Mouse (Mus musculus): Measurements from ENCODE around the gene Atp6v0a2.
"Not testable (repeated sequence)": the region's sequence is repeated elsewhere in the genome, so short reads cannot be mapped to it uniquely, and the experiment has no call there.

The Atp6v0a2 gene

DNA sequence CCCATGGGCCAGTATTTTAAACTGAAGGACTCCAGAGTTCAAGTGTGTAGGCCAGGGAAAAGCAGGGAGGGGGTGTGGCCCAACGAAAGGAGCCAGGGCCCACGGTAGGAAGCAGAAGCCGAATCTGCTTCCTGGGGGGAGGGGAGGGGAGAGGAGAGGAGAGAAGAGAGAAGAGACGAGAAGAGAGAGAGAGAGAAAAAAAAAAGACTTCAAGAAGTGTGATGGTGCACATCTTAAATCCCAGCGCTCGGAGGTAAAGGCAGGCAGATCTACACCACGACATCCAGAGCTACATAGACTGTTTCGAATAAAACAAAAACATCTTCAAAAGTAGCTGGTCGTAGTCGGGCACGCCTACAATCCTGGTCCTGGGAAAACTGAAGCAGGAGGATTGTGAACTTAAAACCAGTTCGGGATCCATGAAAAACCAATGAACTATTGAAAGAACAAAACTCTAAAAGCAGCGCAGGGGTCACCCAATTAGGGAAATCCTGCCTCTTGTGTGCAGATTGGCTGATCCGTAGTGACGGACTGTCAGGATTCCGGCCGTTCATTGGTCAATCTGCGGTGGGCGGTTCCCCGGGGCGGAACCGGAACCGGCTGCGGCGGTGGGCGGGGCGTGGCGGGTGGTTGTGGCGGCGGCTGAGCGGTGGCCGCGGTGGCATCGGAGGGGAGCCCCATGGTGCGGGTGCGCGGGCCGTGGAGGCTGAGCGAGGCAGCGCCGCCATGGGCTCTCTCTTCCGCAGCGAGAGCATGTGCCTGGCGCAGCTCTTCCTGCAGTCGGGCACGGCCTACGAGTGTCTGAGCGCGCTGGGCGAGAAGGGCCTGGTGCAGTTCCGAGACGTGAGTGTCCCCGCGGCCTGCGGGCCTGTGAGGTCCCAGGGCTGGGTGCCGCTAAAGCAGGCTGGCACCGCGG lies at the start of gene Atp6v0a2:
Gene Atp6v0a2 (plus strand): TSS at position 129 of the 916 bp plus-strand sequence.
- DNase-seq (ENCODE audit: low spot score in 2 of 2), result peak; percentile 94 to 97

DNA sequence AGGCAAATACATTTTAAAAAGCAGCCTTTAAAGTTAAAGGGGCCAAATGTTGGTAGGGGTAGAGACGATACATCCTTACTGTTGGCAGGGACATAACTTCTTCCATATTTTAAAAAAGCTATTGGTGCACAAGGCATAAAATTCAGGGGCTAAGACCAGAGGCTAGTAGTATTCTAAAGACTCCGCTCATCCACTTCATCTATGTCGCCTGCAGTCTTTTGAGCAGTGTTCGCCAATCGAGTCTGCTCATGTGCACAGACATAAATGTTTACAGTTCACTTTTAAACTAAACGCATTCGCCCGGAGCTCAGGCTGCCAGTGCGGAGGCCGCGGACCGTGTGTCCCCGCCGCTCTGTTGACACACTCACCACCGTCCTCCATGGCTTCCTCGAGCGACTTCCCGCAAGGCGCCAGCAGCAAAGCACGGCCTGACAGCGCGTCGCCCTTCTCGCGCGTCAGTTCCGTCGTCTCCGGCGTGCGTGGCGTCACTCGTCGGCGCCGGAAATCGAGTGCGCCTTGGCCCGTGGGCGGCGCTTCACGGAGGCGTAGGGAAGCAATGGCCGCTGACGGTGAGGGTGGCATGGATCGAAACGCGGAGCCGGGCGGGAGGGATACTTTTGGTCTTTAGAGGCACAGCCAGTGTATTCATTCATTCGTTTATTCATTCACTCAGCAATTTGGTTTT lies 49.6 kb upstream of the Atp6v0a2 start, which contains the start of the genes Eif2b1 and Gtf2h3:
Gene Eif2b1 (minus strand): TSS at position 499 of the 685 bp plus-strand sequence.
Gene Gtf2h3 (plus strand): TSS at position 508 of the 685 bp plus-strand sequence.
- DNase-seq (ENCODE audit: low spot score in 2 of 2), result peak; percentile 80 to 93

DNA sequence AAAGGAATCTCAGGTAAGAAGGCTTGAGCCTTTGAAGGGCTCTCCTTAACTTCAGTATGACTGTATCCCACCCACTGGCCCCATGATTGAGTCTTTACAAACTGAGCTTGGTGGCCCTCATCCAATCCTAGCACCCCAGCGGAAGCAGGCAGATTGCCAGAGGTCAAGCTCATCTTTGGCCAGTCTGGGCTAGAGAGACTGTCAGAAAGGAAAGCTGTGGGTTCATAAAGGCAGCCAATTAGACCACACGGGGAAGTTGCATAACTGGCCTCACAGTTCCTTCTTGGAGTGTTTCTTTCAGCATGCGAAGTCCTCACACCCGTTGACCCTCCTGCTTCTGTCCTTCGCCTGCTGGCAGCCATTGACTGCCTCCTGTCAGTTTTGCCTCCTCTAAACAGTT lies 45.9 kb upstream of the Atp6v0a2 start:
- DNase-seq (ENCODE audit: low spot score in 2 of 2), result no peak

DNA sequence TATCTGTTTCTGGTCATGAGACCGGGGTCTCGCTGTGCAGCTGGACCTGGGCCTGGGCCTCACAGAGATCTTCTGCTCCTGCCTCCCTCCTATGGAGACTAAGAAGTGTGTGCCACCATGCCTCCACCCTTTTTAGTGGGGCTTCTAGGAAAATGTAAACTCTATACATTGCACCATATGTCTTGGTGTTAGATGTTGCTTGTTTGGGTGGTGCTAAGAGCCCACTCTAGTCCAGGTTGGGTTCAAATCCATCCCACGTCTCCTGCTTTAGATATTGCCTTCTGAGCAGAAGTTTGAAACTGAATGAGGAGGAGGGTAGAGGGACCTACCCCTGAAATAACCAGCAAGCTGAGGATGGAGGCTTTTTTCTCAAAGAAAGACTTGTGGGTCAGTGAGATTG lies 35.6 kb upstream of the Atp6v0a2 start:
- no peak for DNase-seq (ENCODE audit: low spot score in 2 of 2)

DNA sequence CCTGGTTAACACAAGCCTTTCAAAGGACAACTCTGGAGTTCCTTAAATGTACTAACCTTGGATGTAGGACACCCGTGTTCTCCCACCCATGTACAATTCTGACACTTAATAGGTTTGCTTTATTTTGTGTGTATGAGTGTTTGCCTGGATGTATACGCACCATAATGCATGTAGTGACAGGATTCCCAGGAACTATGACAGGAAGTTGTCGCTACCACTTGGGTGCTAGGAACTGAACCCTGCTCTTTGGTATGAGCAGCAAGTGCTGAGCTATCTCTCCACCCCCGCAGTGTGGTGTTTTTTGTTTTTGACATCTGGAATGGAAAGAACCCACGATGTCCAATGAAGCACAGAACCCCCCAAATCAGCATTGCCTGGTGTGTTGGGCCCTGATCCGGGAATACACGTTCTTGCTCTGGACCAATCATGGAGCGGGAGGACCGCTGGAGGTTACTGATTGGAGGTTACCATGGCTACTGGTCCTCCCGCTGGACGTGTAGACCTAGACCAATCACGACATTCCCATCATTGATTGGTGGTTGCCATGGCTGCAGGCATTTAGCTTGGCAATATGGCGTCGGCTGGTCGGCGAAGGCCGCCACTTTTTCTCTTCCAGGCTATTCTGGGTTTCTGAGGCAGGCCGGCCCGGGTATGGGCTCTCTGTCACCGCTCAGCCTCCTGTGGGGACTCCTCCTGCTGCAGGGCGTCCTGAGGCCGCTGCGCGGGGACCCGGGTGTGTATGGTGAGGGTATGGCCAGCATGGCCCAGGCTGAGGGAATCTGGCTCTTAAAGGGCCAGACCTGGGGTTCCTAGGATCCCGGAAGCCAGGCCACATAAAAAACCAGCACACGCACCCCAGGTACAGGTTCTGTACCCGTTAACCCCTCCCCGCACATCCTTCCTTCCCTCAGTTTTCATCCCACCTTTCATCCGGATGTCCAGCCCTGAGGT lies 29.9 kb upstream of the Atp6v0a2 start:
- DNase-seq (ENCODE audit: low spot score in 2 of 2), result peak; percentile 32 to 60

DNA sequence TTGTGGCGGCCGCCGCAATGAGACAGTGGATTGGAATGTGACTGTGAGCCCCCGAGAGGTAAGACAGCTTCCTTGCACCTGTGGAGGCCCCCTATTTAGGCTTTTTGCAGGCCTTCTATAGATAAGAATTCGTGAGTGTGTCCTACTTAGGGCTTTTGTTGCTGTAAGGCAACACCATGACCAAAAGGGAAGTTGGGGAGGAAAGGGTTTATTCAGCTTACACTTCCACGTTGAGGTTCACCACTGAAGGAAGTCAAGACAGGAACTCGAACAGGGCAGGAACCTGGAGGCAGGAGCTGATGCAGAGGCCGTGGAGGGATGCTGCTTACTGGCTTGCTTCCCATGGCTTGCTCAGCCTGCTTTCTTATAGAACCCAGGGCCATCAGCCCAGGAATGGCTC lies 28.6 kb upstream of the Atp6v0a2 start:
- not testable (repeated sequence) for DNase-seq (ENCODE audit: low spot score in 2 of 2)

DNA sequence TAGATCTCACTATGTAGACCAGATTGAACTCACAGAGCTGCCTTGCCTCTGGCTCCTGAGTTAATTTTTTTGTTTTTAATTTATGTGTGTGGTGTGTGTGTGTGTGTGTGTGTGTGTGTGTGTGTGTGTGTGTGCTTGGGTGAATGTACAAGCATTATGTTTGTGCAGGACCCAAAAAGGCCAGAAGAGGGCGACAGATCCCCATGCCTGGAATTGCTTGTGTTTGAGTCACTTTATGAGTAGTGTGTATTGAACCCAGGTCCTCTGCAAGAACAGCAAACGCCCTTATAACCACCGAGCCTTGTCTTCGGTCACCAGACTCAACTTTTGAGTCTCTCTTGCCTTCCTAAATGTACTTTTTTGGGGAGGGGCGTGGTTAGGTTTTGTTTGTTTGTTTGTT lies 26.0 kb upstream of the Atp6v0a2 start:
- DNase-seq (ENCODE audit: low spot score in 2 of 2), result peak in 1 of 2 experiments; percentile 47

DNA sequence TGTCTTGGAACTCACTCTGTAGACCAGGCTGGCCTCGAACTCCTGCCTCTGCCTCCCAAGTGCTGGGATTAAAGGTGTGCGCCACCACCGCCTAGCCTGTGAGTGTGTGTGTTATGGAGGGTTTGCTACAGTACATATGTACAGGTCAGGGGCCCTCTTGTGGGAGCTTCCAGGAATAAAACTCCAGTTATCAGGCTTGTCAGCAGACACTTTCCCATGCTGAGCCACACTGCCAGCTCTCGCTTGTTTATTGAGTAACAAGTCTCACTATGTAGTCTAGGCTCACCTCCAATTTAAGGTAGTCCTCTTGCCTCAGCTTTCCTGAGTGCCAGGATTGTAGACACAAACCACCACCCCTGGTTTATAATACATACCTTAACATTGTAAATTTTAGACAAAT lies 24.1 kb upstream of the Atp6v0a2 start:
- DNase-seq (ENCODE audit: low spot score in 2 of 2), result no peak

DNA sequence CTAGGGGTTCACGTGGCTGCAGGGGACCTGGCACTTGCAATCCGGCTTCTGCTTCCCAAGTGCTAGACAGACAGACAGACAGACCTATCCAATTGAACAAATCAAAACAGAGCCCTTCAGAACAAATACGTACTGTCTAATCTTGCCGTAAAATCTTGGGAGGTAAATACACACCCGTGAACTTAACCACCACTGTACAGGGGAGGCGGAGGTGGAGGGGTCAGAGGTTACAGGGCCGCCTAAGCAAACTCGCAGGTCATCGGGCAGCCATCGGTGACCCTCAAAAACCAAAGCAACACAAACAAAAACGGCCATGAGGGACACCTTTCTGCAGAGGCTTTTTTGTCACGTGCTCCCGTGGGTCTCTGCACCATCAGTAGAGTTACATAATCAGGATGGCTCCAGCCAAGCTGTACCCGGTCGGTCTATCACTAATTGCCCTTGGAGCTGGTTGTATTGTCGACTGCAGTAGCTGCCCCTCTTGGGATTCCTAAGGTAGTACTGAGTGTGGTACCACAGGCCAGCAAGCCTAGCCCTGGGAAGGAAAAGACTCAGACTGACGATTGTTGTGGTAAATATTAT lies 23.2 kb upstream of the Atp6v0a2 start:
- no peak for DNase-seq (ENCODE audit: low spot score in 2 of 2)

DNA sequence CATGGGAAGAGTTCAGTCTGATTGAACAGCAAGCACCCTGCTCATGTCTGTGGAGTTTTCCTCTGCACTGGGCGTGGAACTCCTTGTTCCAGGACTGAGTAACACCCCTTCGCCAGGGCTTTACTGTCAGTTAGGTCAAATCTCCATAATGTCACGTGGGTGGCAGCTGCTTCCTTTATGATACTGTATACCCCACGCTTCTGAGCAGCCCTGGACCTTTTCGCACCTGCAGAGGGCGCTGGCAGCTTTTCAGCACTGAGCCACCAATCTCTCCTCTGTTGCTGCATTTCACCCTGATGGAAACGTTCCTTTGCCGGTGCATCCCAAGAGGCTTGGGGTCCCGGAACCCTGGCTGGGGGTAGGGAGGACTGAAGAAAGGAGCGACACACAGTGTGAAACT lies 17.4 kb upstream of the Atp6v0a2 start:
- DNase-seq (ENCODE audit: low spot score in 2 of 2), result peak in 1 of 2 experiments; percentile 9

DNA sequence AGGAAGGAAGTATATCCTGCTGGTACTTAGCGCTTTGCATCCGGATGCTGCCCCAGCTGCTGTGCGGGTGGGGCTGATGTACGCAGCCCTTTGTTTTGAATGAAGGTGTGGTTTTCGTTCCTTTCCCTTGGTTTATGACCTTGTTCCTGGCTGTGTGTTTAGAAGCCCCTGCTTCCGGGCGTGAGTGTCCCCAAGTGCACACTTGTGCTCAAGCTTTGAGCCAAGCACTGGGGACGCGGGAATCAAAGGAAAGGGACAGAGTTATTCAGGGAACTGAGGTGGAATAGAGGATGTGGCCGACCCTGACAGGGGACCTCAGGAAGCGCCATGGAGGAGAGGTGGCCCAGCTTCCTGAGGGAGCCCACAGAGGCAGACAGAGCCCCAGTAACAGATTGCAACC lies 13.7 kb upstream of the Atp6v0a2 start:
- DNase-seq (ENCODE audit: low spot score in 2 of 2), result no peak

DNA sequence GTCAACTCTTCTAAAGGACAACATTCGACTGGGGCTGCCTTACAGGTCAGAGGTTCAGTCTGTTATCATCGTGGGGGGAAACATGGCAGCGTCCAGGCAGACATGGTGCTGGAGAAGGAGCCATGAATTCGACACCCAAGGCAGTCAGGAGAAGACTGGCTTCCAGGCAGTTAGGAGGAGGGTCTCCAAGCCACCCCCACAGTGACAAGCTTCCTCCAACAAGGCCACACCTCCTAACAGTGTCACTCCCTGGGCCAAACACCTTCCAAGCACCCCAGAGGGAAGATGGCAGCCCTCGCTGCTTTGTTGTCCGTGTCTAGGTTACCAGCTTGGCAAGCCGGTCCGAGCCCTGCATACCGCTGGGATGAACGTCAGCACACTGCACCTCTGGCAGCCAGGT lies 9.7 kb upstream of the Atp6v0a2 start:
- DNase-seq (ENCODE audit: low spot score in 2 of 2), result no peak

DNA sequence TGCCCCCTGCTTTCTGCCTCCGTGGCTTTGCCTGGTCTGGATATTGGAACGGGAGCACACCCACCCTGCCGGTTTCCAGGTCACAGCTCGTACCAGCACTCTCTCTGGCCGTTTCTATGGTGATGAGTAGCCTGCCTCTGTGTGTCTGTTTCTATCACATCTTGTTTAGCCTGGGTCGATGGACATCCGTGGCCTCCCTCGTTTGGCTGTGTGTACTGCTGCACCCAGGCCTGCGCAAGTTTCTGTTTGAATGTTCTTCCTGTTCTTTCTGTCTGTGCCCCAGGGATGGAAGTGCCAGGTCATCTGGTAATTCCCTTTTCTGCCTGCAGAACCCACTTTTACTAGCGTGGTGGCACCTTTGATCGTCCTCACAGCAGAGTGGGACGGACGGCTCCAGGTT lies 7.0 kb upstream of the Atp6v0a2 start:
- DNase-seq (ENCODE audit: low spot score in 2 of 2), result no peak

DNA sequence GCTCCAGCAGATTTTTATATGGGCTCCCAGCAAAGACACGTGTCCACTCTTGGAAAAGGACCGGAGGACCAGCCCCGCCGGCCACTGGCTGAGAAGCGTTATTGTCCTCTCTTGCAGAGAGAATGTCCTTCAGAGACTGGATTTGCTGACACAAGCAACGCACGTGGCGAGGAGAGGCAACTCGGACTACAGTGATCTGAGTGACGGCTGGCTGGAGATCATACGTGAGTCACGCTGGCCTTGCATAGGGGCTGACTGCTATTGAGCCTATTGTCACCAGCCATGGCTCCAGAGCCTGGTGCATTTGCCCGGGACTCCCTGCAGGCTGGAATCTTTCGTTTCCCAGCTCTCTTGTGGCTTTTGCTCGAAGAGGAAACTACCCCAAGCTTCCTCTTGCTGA lies 5.5 kb upstream of the Atp6v0a2 start:
- DNase-seq (ENCODE audit: low spot score in 2 of 2), result no peak

DNA sequence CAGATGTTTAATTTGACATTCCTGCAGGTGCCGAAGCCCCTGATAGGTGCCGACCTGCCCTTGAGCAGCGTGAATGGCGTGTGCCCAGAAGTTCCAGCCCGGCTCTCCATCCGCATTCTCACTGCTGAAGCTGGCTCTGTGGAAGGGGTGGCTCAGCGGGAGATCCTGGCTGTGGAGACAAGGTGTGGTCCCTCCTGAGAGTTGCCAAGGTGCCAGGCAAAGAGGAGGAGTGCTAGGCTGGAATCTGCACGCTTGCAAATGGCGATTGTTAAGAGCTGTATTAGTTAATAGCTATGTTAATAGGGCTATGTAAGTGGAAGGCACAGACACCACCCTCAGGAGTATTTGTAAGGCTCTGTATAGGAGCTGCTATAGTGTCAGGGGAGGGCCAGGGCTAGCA lies 4.1 kb upstream of the Atp6v0a2 start:
- no peak for DNase-seq (ENCODE audit: low spot score in 2 of 2)

DNA sequence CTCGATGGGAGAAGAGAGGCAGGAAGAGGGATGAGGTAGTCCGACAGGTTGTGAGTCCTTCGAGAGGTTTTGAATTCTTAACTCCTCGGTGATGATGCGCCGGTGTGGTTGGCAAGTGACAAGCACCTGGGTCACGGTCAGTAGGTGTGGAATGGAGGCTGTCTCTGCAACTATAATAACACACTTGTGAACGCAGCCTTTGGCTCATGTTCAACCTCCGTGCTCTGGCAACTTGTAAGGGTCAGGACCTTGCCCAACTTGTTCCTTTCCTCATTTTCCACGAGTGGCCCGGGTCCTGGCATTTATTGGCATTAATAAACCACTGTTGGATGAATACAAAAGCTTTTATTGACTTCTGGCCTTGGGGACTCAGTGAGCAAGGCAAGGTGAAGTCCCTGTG lies 1.3 kb downstream of the Atp6v0a2 start:
- no peak for DNase-seq (ENCODE audit: low spot score in 2 of 2)

DNA sequence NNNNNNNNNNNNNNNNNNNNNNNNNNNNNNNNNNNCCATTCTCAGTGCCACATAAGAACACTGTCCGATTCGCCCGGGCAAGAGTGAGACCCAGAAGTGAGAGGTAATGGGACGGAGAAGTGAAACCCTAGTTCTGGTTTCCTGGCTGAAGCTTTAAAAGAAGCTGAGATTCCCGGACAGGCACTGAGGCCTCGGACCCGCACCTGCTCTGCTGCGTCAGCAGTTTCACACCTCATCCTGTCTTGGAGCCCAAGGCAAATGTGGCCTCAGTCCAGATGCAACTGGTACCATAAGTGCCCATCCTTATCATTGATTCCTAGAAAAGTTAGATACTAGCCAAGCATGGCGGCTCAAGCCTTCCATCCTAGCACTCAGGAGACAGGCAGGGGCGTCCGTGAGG lies 3.3 kb downstream of the Atp6v0a2 start:
- no peak for DNase-seq (ENCODE audit: low spot score in 2 of 2)

DNA sequence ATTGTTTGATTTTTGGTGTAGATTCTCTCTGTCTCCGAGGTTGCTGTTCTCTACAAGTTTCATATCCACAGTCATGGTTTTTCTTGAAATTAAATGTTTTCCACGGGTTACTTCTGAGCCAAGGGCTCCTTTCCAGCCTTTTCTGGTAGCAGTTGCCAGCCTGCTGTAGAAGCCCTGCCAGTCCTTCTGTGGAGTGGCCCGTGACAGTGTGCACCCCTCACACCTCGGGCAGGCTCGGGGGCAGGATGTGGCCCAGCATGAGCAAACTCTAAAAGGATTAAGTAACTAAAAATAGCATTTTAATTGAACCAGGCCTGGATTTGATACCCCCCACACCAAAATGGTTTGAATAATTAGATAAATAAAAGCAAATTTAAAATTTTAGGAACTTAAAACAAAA lies 4.1 kb downstream of the Atp6v0a2 start:
- no peak for DNase-seq (ENCODE audit: low spot score in 2 of 2)

DNA sequence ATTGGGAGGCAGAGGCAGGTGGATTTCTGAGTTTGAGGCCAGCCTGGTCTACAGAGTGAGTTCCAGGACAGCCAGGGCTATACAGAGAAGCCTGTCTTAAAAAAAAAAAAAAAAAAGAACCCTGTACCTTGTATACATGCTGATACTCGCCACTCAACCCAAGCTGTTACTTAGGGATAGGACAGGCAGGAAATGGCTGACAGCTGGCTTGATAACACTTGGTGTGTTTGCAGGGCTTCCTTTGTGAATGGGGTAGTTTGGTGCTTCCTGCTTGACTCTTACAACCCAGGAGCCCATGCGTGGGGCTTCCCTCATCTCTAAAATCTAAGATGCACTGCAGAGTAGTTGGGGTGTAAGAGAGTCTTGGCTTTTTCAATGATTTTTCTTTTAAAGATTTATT lies 5.0 kb downstream of the Atp6v0a2 start:
- no peak for DNase-seq (ENCODE audit: low spot score in 2 of 2)

DNA sequence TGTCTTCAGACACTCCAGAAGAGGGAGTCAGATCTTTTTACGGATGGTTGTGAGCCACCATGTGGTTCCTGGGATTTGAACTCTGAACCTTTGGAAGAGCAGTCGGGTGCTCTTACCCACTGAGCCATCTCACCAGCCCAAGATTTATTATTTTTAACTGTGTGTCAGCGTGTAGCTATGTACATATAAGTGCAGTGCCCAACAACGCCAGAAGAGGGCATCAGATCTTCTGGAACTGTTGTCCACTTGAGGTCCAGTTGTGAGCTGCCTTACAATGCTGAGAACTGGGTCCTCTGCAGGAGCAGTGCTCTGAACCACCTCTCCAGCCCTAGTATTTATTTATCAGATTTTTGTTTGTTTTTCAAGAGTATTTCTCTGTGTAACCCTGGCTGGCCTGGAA lies 6.7 kb downstream of the Atp6v0a2 start:
- DNase-seq (ENCODE audit: low spot score in 2 of 2), result peak in 1 of 2 experiments; percentile 16

DNA sequence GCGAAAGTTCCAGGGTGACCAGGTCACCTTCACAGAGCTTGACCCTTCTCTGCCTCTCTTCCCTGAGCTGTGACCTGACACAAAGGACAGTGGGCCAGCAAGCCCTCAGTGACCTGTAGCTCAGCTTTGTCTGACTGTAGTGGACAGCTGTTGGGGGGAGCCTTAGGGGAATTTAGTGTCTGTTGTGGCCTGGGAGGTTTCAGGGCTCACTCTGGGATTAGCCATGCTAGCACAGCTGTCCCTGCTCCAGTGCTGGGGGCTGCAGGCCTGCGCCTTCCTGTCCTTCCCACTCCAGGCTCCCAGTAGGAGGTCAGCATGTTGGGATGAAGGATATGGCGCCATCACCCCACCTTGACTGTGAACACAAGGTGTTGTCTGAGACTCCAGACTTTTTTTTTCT lies 7.8 kb downstream of the Atp6v0a2 start:
- DNase-seq (ENCODE audit: low spot score in 2 of 2), result no peak
